Mouse (Mus musculus) liver, embryonic 13.5 days (tissue): ENCODE results near the gene Bend3. TPM values are rescaled to one million over a fixed set of nuclear protein-coding genes. Genes with fewer than 3 reads are reported as not detected.

Experiments
- ATAC-seq: fragments of 200-750 bp; cut with Nextera tagmentation; 2 replicates; pipeline ENCODE4 v1.8.0; 2017; ENCODE audit warnings: low read depth, mild to moderate bottlenecking, moderate number of reproducible peaks, moderate library complexity
- DNase-seq: peaks from one replicate; pipeline ENCODE4 v3.0.0; 2022
- H3K27ac ChIP-seq: fragments of 300-500 bp; sonication (generic); 2 replicates; pipeline ENCODE4 v1.5.1; 2015; ENCODE audit warnings: moderate library complexity, mild to moderate bottlenecking, inconsistent platforms
- H3K27me3 ChIP-seq: fragments of 300-500 bp; sonication (generic); 2 replicates; pipeline ENCODE4 v1.6.1; 2015; ENCODE audit warnings: mild to moderate bottlenecking, inconsistent platforms
- H3K36me3 ChIP-seq: fragments of 300-500 bp; sonication (generic); 2 replicates; pipeline ENCODE4 v1.6.1; 2015; ENCODE audit warnings: mild to moderate bottlenecking, inconsistent platforms
- H3K4me1 ChIP-seq: fragments of 300-500 bp; sonication (generic); replicated peaks from 2 replicates; pipeline ENCODE4 v1.6.1; 2015; ENCODE audit warnings: inconsistent platforms
- H3K4me2 ChIP-seq: fragments of 300-500 bp; sonication (generic); 2 replicates; pipeline ENCODE4 v1.6.1; 2015; ENCODE audit warnings: inconsistent platforms, mild to moderate bottlenecking, moderate library complexity
- H3K4me3 ChIP-seq: fragments of 300-500 bp; sonication (generic); replicated peaks from 2 replicates; pipeline ENCODE4 v1.5.1; 2015; ENCODE audit warnings: mild to moderate bottlenecking, inconsistent platforms
- H3K9ac ChIP-seq: fragments of 300-500 bp; sonication (generic); 2 replicates; pipeline ENCODE4 v1.6.1; 2015; ENCODE audit warnings: mild to moderate bottlenecking, inconsistent platforms
- H3K9me3 ChIP-seq: fragments of 300-500 bp; sonication (generic); replicated peaks from 2 replicates; pipeline ENCODE4 v1.6.1; 2016; ENCODE audit warnings: inconsistent platforms
- WGBS: fragments of 180-500 bp; shearing (Covaris S2); methylation state at CpG from one replicate; pipeline ENCODE4 v1.1.7; 2015; ENCODE audit not compliant: insufficient replicate concordance; 5-methylcytosine and 5-hydroxymethylcytosine counted together
- polyA plus RNA-seq: library from polyadenylated mRNA; unstranded; fragments of >200 nt; fragmentation: Nextera tagmentation; extraction: Ambion mirVana; gene quantifications from 2 replicates; pipeline ENCODE4 v1.2.1, GENCODE M21; 2015

Gene Bend3
- polyA plus RNA-seq, 1 experiment from 2014 or later, result 1.2 TPM

GRCm38 (mm10) chr10:43561311-43561710 is 82.7 kb downstream of the Bend3 start:
- 74% methylated on average over 2 of the region's 2 CpGs for WGBS
- Histone ChIP-seq H3K4me1 (peaks cover 9% of the 10 kb centered on the region), H3K4me3 (no peak overlapping the region), H3K27ac (no peak overlapping the region), H3K36me3 (no peaks in the 10 kb centered on the region), H3K4me2 (no peak overlapping the region), H3K27me3 (0 out of 2 replicates have a peak, but pooled peaks cover 5% of the 10 kb centered on the region), H3K9ac (no peak overlapping the region), H3K9me3 (no peaks in the 10 kb centered on the region)
- DNase-seq (no peak), ATAC-seq (no peak)

Other genes starting within 250 kb of the Bend3 start
- 8.8 and 12.9 TPM in 2 replicates for gene Gm9803, start 45.3 kb downstream of the Bend3 start, polyA plus RNA-seq
- 40.1 and 51.7 TPM in 2 replicates for gene 1700021F05Rik, start 62.2 kb downstream of the Bend3 start, polyA plus RNA-seq
- 899 and 1,125 TPM in 2 replicates for gene Cd24a, start 99.5 kb downstream of the Bend3 start, polyA plus RNA-seq